Mouse (Mus musculus) ovary, adult 2 months (tissue): ENCODE data around the gene Sirt3. TPM values are rescaled to one million over a fixed set of nuclear protein-coding genes. Genes with fewer than 3 reads are reported as not detected.

Experiments used
- polyA plus RNA-seq: library from polyadenylated mRNA; depleted of rRNA; stranded (reverse); fragments of >200 nt; gene quantifications from 2 replicates; pipeline ENCODE4 v1.2.3, GENCODE M21; 2012; rRNA removed

Gene Sirt3
- 31.6 and 44.1 TPM in 2 replicates for polyA plus RNA-seq

DNA sequence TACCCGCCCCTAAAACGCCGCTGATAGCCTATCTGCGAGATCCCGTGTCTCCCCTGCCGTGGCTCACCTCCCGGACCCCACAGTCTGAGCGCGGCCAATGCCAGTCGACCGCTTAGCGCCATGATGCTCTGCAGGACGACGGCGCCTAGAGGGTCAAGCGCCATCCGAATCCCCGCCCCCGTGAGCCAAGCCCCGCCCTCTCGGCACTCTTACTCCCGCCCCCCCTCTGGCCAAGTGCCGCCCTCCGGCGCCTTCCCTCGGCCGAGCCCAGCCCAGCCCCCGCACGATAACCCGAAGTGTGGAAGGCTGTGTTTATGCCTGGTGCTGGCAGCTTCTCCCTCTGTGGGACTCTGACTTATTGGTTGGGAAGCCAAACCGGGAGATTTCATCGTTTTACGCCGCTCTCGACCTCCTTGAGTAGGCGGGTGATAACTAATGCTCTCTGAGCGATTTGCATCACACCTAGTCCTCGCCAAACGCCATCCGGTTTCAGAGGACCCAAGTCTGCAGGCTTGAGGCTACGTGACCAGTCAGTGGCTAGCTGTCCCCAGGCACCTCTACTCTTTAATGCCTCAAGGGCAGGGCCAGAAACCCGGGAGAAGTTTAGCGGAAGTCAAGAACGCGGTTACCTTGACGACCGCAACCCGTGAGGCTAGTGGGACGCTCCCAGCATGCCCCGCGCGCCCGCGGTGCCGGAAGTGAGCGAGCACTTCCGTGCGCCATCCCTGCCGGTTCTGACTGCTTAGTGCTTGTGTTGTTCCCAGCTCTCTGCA, at the start of gene Sirt3, which contains the start of gene Psmd13:
Gene Sirt3 (minus strand): TSS at position 614 of the 773 bp plus-strand sequence.
Gene Psmd13 (plus strand): TSS at position 273 of the 773 bp plus-strand sequence.

GRCm38 (mm10) chr7:140920418-140921029, 38.4 kb upstream of the Sirt3 start, which contains the start of gene Nlrp6:
Nlrp6 (plus strand) TSS chr7:140920902.

DNA sequence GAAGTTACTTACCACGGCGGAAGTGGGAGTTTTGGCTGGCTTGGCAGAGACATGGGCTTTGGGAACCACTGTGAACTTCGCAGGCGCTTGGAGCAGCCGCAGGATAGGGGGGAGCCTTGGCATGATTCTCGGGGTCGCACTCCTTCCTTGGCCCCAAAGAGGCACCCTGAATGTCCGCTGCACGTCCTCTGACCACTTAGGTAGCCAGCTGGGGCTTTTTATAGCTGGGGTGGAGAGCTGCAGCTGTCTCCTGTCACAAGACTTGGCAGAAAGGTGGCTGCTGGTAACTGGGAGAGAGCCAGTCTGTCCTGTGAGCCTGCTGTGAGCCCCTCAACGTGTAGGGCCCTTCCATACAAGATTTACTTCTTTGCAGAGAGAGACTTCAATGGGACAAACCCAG, 18.1 kb upstream of the Sirt3 start, which contains the start of gene Cox8b:
Gene Cox8b (minus strand): TSS at position 227 of the 400 bp plus-strand sequence.

GRCm38 (mm10) chr7:140857550-140858505, 24.3 kb downstream of the Sirt3 start, which contains the start of gene Bet1l:
Bet1l (minus strand) TSS chr7:140857577.

GRCm38 (mm10) chr7:140856785-140857549, 25.1 kb downstream of the Sirt3 start, which contains the start of gene Ric8a:
Ric8a (plus strand) TSS chr7:140856957.

GRCm38 (mm10) chr7:140855860-140856784, 26.0 kb downstream of the Sirt3 start, which contains the start of gene Gm45785:
Gm45785 (minus strand) TSS chr7:140856331.

GRCm38 (mm10) chr7:140847755-140848580, 34.1 kb downstream of the Sirt3 start, which contains the start of gene Odf3:
Odf3 (plus strand) TSS chr7:140847805.

GRCm38 (mm10) chr7:140844905-140845665, 37.0 kb downstream of the Sirt3 start, which contains the start of gene Scgb1c1:
Scgb1c1 (plus strand) TSS chr7:140845547.

DNA sequence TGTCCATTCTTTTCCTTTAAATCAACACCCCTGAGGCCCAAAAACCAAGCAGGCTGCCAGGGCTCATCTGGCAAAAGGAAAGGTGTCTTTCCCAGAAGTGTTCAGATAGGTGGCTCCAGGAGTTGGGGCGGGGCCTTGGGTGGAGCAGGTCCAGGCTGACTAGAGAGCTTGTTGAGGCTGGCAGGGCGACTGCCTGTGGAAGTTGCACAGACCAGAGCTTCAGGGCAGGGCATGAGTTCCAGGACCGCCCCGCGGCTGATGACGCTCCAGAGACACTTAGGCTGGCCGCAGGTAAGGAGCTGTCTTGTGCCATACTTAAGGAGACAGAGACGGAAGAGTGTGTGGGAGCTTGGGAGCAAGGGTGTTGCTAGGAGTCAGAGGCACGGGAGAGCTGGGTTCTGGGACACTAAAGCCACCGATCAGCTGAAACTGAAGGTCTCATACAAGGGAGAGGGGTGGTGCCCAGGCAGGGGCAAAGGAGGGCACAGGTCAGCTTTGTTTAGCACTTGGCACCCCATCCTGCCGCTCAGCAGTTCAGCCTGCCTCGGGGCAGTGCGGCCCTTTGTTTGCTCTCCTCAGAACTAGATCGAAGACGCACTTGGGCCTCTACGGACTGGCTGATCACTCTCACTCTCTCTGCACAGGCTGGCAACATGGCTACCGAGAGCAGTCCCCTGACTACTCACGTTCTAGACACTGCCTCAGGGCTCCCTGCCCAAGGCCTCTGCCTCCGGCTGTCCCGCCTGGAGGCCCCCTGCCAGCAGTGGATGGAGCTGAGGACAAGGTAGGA, 46.9 kb downstream of the Sirt3 start, which contains the start of gene Urah:
Gene Urah (plus strand): TSS at position 51 of the 790 bp plus-strand sequence.

DNA sequence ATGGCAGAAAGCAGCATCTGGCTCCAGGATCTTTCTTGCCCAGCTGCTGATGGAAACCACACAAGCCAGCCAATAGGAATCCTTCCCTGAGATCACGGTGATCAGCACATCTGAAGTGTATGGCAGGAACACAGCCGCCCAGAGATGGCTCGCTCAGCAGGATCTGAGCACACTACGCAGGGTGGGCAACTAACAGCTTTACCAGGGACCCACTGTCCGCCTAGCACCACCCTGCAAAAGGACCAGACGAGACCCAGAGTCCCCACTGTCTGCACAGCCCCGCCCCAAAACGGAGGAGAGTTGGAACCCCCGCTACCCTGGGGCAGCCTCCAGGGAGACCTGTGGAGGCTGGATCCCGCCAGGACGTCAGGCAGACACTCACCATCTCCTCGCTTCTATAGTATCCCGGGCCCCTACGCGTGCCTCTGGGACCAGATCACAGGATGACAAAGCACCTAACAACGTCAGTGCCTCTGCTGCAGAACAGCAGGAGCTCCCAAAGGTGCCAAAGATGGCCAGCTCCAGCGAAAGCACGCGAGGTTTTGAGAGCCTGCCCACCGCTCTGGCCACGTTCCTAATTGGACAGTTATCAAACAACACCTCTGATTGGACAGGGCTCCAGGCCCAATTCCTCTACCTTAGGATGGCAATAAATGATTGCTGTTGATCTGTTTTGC, 60.3 kb downstream of the Sirt3 start, which contains the start of gene Zfp941:
Gene Zfp941 (minus strand): TSS at position 526 of the 677 bp plus-strand sequence.

Other genes with a start within 250 kb of the Sirt3 start
- not detected in 2 replicates for gene Olfr53, start 235.9 kb downstream of the Sirt3 start, polyA plus RNA-seq
- not detected in 2 replicates for gene Olfr539, start 222.4 kb downstream of the Sirt3 start, polyA plus RNA-seq
- gene Olfr45, start 200.4 kb downstream of the Sirt3 start, polyA plus RNA-seq: not detected in 2 replicates
- gene Olfr541, start 185.0 kb downstream of the Sirt3 start, polyA plus RNA-seq: not detected in 2 replicates
- 8.3 and 9.5 TPM in 2 replicates for gene Cyp2e1, start 118.6 kb downstream of the Sirt3 start, polyA plus RNA-seq
- gene Syce1, start 94.5 kb downstream of the Sirt3 start, polyA plus RNA-seq: 0.14 and 0.26 TPM in 2 replicates
- 0.12 and 0.23 TPM in 2 replicates for gene Zfp941, start 60.1 kb downstream of the Sirt3 start, polyA plus RNA-seq
- gene Urah, start 47.3 kb downstream of the Sirt3 start, polyA plus RNA-seq: 22.0 and 24.3 TPM in 2 replicates
- gene Scgb1c1, start 36.8 kb downstream of the Sirt3 start, polyA plus RNA-seq: 5.0 and 5.1 TPM in 2 replicates
- 0.28 and 0.41 TPM in 2 replicates for gene Odf3, start 34.5 kb downstream of the Sirt3 start, polyA plus RNA-seq
- gene Gm45785, start 26.0 kb downstream of the Sirt3 start, polyA plus RNA-seq: not detected in 2 replicates
- 136 and 146 TPM in 2 replicates for gene Ric8a, start 25.4 kb downstream of the Sirt3 start, polyA plus RNA-seq
- gene Bet1l, start 24.7 kb downstream of the Sirt3 start, polyA plus RNA-seq: 27.1 and 32.9 TPM in 2 replicates
- 62.6 and 66.1 TPM in 2 replicates for gene Psmd13, start 341 bp downstream of the Sirt3 start, polyA plus RNA-seq
- gene Cox8b, start 18.1 kb upstream of the Sirt3 start, polyA plus RNA-seq: 4.1 and 5.5 TPM in 2 replicates
- gene Nlrp6, start 38.6 kb upstream of the Sirt3 start, polyA plus RNA-seq: 1.4 and 1.6 TPM in 2 replicates
- gene Pgghg, start 59.1 kb upstream of the Sirt3 start, polyA plus RNA-seq: 61.1 and 72.6 TPM in 2 replicates
- 2.4 and 4.1 TPM in 2 replicates for gene Ifitm5, start 68.0 kb upstream of the Sirt3 start, polyA plus RNA-seq
- gene Gm45717, start 73.6 kb upstream of the Sirt3 start, polyA plus RNA-seq: 0.60 TPM in 1 of 2 replicates, not detected in the other
- 1,395 and 2,043 TPM in 2 replicates for gene Ifitm2, start 73.7 kb upstream of the Sirt3 start, polyA plus RNA-seq
- gene Ifitm1, start 84.9 kb upstream of the Sirt3 start, polyA plus RNA-seq: 658 and 1,418 TPM in 2 replicates
- 378 and 768 TPM in 2 replicates for gene Ifitm3, start 128.5 kb upstream of the Sirt3 start, polyA plus RNA-seq
- gene Ifitm6, start 135.6 kb upstream of the Sirt3 start, polyA plus RNA-seq: 5.8 and 9.8 TPM in 2 replicates
- not detected in 2 replicates for gene Gm17387, start 146.8 kb upstream of the Sirt3 start, polyA plus RNA-seq
- 3.2 and 3.5 TPM in 2 replicates for gene B4galnt4, start 178.8 kb upstream of the Sirt3 start, polyA plus RNA-seq
- 13.5 and 14.9 TPM in 2 replicates for gene Pkp3, start 195.9 kb upstream of the Sirt3 start, polyA plus RNA-seq
- 11.4 and 12.8 TPM in 2 replicates for gene Sigirr, start 218.3 kb upstream of the Sirt3 start, polyA plus RNA-seq
- 2.1 and 2.7 TPM in 2 replicates for gene Ano9, start 235.5 kb upstream of the Sirt3 start, polyA plus RNA-seq
- 62.9 and 65.4 TPM in 2 replicates for gene Ptdss2, start 240.1 kb upstream of the Sirt3 start, polyA plus RNA-seq